Mouse (Mus musculus): ENCODE data around the gene Rnf41.

Gene Rnf41

GRCm38 (mm10) chr10:128489380-128489779 is 77.9 kb downstream of the Rnf41 start:
- DNase-seq = no peak

- DNase-seq = no peak
Measured at GRCm38 (mm10) chr10:128489785-128490184, 78.3 kb downstream of the Rnf41 start.

DNA sequence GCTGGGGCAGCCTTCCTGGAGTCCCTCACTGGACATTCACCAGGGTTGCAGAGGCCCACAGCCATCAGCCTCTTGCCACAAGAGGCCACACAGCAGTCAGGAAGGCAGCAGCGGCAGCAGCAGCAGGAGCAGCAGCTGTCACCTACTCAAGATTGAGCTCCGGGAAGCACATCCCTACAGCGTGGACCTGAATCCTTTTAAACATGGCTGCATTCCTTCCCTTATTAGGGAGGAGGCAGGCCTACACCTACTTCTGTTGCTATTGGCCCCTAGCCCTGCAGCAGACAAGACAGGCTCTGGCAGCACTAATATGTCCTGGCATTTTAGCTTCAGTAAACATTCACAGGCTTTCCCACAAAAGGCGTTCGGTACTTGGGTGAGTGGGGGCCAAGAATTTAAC is 78.8 kb downstream of the Rnf41 start:
- DNase-seq = no peak

DNA sequence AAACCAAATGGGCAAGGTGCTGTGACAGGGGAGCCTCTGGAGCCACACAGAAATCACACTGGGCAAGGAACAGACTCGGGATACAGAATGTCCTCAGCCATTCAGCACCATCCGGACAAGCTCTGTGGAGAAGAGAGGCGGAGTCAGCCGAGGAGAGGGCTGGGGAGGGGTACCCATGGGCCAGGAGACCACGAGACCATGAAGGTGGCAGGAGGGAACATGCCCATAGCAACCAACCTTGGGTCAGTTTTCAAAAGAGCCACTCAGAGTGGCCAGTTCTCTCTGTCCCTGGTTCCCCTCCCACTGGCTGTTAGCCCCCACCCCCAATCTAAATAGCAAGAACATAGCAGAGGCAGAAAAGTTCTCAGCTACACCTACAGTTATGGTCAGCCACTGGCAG is 79.5 kb downstream of the Rnf41 start:
- DNase-seq = no peak
